Mouse (Mus musculus) limb, embryonic 10.5 days (tissue): ENCODE measurements around the gene Jchain. TPM values are rescaled to one million over a fixed set of nuclear protein-coding genes. Genes with fewer than 3 reads are reported as not detected.
"Not testable (repeated sequence)": the region's sequence is repeated elsewhere in the genome, so short reads cannot be mapped to it uniquely, and the experiment has no call there.

Source experiments
- DNase-seq: peaks from one replicate; pipeline ENCODE4 v3.0.0-alpha.2; 2017; ENCODE audit warnings: low spot score
- H3K27ac ChIP-seq: fragments of 300-500 bp; sonication (generic); 2 replicates; pipeline ENCODE4 v1.5.1; 2016; ENCODE audit warnings: mild to moderate bottlenecking
- H3K27me3 ChIP-seq: fragments of 300-500 bp; sonication (generic); 2 replicates; pipeline ENCODE4 v1.6.1; 2016; ENCODE audit warnings: low read depth, mild to moderate bottlenecking; ENCODE audit not compliant: poor library complexity, severe bottlenecking
- H3K36me3 ChIP-seq: fragments of 300-500 bp; sonication (generic); 2 replicates; pipeline ENCODE4 v1.6.1; 2016; ENCODE audit warnings: mild to moderate bottlenecking, moderate library complexity
- H3K4me1 ChIP-seq: fragments of 300-500 bp; sonication (generic); 2 replicates; pipeline ENCODE4 v1.6.1; 2016
- H3K4me3 ChIP-seq: fragments of 300-500 bp; sonication (generic); 2 replicates; pipeline ENCODE4 v1.5.1; 2016; ENCODE audit warnings: mild to moderate bottlenecking, moderate library complexity
- H3K9me3 ChIP-seq: fragments of 300-500 bp; sonication (generic); replicated peaks from 2 replicates; pipeline ENCODE4 v1.6.1; 2016; ENCODE audit warnings: mild to moderate bottlenecking
- WGBS: fragments of 180-500 bp; shearing (Covaris S2); methylation state at CpG from one replicate; pipeline ENCODE4 v1.1.7; 2016; 5-methylcytosine and 5-hydroxymethylcytosine counted together
- polyA plus RNA-seq: library from polyadenylated mRNA; unstranded; fragments of >200 nt; fragmentation: Nextera tagmentation; extraction: Ambion mirVana; gene quantifications from 2 replicates; pipeline ENCODE4 v1.2.1, GENCODE M21; 2016

Gene Jchain
- polyA plus RNA-seq, 1 experiment from 2014 or later = not detected

- peak; percentile 94 for DNase-seq
- no peaks in the 10 kb centered on the region for H3K27me3 ChIP-seq
- peaks cover 29% of the 10 kb centered on the region for H3K36me3 ChIP-seq
- peak within 1 kb of the TSS; percentile 94 for H3K27ac ChIP-seq
- WGBS = under 1% methylated on average over 73 of the region's 76 CpGs
- no peaks in the 10 kb centered on the region for H3K9me3 ChIP-seq
- H3K4me1 ChIP-seq = peaks cover 13% of the 10 kb centered on the region
- peak within 1 kb of the TSS; percentile 92 for H3K4me3 ChIP-seq
Observed at GRCm38 (mm10) chr5:88554086-88554886, 26.6 kb upstream of the Jchain start, which contains the start of gene Utp3. Gene Utp3, plus strand, starts transcription at chr5:88554462.

- no peaks in the 10 kb centered on the region for H3K9me3 ChIP-seq
- peak overlapping the region; percentile 94 for H3K27ac ChIP-seq
- H3K27me3 ChIP-seq = no peaks in the 10 kb centered on the region
- H3K4me1 ChIP-seq = peaks cover 13% of the 10 kb centered on the region
- H3K4me3 ChIP-seq = peak overlapping the region; percentile 92
- 9% methylated on average over 29 of the region's 29 CpGs for WGBS
- peaks cover 29% of the 10 kb centered on the region for H3K36me3 ChIP-seq
- no peak for DNase-seq
Observed at GRCm38 (mm10) chr5:88553271-88554085, 25.8 kb upstream of the Jchain start.

DNA sequence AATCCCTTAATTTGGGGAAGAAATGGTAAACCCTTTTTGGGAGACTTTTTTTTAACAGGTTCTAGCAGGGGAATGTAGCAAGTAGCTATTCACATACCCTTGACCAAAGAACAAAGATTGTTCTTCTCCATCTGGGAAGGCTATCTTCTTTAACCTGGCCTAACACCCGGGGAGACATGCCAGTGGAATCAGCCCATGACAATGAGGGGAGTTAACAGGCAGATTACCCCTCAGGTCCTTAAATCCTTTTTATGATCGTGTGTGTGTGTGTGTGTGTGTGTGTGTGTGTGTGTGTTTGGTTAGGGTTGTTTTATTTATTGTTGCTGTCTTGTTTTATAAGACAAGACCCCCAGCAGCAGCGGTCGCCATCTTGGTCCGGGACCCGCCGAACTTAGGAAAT, 17.8 kb upstream of the Jchain start:
- Histone ChIP-seq H3K36me3 (no peaks in the 10 kb centered on the region), H3K4me3 (no peak overlapping the region), H3K4me1 (no peaks in the 10 kb centered on the region), H3K27me3 (no peaks in the 10 kb centered on the region), H3K9me3 (no peaks in the 10 kb centered on the region), H3K27ac (no peak overlapping the region)
- 87% methylated on average over 7 of the region's 7 CpGs for WGBS
- DNase-seq = no peak

- not testable (repeated sequence) for H3K4me1 ChIP-seq, H3K27me3 ChIP-seq, H3K36me3 ChIP-seq, H3K27ac ChIP-seq, DNase-seq, H3K4me3 ChIP-seq, H3K9me3 ChIP-seq
- 91% methylated on average over 1 of the region's 1 CpGs for WGBS
Observed at GRCm38 (mm10) chr5:88544411-88544810, 16.7 kb upstream of the Jchain start.

DNA sequence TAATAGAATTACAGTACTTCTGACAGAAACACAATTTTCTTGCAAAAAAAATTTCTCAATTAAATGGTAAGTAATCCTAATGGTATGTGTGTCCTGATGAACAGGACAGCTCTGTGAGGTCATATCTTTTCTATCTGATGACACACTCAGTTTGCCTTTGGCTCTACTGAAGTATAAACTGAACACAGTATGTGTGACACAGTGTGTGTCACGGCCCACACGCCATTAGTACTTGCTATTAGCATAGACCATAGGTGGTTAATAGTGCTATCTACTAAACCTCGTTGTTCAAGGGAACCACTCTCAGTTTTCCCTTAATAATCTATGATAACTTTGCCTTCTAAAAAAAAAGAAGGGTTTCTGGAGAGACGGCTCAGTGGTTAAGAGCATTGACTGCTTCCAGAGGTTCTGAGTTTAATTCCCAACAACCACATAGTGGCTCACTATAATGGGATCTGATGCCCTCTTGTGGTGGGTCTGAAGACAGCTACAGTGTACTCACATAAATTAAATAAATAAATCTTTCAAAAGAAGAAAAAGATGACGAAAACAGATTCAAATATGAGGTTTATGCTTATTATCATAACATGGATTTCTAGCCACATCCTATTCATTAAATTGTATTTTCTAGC, 15.1 kb upstream of the Jchain start:
- 65% methylated on average over 5 of the region's 5 CpGs for WGBS

DNA sequence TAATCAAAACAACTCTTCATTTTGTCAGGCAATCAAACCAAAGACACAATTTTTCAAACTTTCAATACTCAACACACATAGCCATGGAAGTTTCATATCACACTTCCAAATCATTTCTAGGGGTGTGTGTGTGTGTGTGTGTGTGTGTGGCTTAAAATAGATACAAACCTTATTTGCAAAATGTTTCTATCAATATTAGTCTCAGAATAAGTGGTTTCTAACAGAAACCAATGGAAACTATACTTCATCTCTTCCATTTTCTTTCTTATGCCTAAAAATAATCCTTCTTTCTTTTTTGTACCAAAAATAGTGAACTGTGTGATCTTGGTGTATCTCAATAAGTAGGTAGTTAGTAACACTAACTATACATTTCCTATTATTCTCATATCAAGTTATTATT, 13.2 kb upstream of the Jchain start:
- H3K27ac ChIP-seq = no peak overlapping the region
- H3K27me3 ChIP-seq = no peaks in the 10 kb centered on the region
- no peak for DNase-seq
- no peaks in the 10 kb centered on the region for H3K9me3 ChIP-seq
- H3K4me1 ChIP-seq = peaks cover 17% of the 10 kb centered on the region
- H3K36me3 ChIP-seq = no peaks in the 10 kb centered on the region
- no peak overlapping the region for H3K4me3 ChIP-seq

More for the DNA sequence above, 15.1 kb upstream of the Jchain start:
- Histone ChIP-seq H3K27ac (no peak overlapping the region), H3K9me3 (no peaks in the 10 kb centered on the region), H3K4me3 (no peak overlapping the region), H3K36me3 (no peaks in the 10 kb centered on the region), H3K4me1 (peaks cover 3% of the 10 kb centered on the region), H3K27me3 (no peaks in the 10 kb centered on the region)
- no peak for DNase-seq

DNA sequence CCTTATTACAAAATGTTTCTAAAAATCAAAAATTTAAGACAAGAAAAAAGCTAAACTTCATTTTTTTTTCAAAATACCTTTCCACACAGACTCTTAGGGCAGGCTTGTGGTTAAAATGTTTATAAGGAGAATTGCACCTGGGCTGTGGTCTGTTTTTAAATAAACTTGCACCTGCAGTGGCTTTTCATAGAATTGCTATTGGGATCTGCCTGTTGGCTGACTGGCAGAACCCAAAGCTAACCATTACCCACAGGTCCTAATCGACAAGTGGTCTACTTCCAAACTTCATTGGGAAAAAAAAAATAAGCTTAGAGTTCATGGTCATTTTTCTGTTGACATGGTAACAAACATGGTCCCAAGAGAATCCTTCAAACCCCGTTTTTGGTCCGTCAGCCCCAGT, 7.0 kb upstream of the Jchain start:
- WGBS = 84% methylated on average over 3 of the region's 3 CpGs
- Histone ChIP-seq H3K4me3 (no peak overlapping the region), H3K27me3 (no peaks in the 10 kb centered on the region), H3K27ac (no peak overlapping the region), H3K36me3 (no peaks in the 10 kb centered on the region), H3K4me1 (peaks cover 17% of the 10 kb centered on the region), H3K9me3 (no peaks in the 10 kb centered on the region)
- DNase-seq = no peak

GRCm38 (mm10) chr5:88530908-88531307, 3.2 kb upstream of the Jchain start:
- H3K27ac ChIP-seq = no peak overlapping the region
- no peaks in the 10 kb centered on the region for H3K9me3 ChIP-seq
- no peaks in the 10 kb centered on the region for H3K27me3 ChIP-seq
- no peaks in the 10 kb centered on the region for H3K36me3 ChIP-seq
- no peaks in the 10 kb centered on the region for H3K4me1 ChIP-seq
- H3K4me3 ChIP-seq = no peak overlapping the region
- 76% methylated on average over 1 of the region's 1 CpGs for WGBS
- DNase-seq = no peak

DNA sequence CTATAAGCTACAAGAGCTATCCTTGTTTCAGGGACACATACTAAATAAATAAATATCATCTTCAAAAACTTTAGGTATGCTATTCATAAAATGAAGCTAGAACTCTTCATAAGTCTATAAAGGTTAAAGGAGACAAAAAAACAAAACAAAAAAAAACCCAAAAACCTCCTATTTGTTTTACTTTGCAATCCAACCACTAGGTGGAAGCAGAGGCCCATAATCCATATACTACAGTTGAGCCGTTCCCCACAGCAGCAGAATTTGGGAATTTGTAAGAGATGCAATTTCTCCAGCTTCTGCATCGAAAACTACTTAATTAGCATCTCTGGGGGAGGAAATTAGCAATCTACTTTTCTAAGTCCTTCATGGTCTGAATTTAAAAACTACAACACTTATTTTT, 8.5 kb downstream of the Jchain start:
- DNase-seq = no peak
- Histone ChIP-seq H3K4me3 (no peak overlapping the region), H3K9me3 (no peaks in the 10 kb centered on the region), H3K27ac (no peak overlapping the region), H3K27me3 (no peaks in the 10 kb centered on the region), H3K36me3 (no peaks in the 10 kb centered on the region), H3K4me1 (no peaks in the 10 kb centered on the region)
- 11% methylated on average over 2 of the region's 2 CpGs for WGBS

- Histone ChIP-seq H3K27ac (no peak overlapping the region), H3K4me1 (no peaks in the 10 kb centered on the region), H3K27me3 (no peaks in the 10 kb centered on the region), H3K9me3 (no peaks in the 10 kb centered on the region), H3K36me3 (no peaks in the 10 kb centered on the region), H3K4me3 (no peak overlapping the region)
- WGBS = 84% methylated on average over 1 of the region's 1 CpGs
- no peak for DNase-seq
Observed at GRCm38 (mm10) chr5:88508990-88509389, 18.7 kb downstream of the Jchain start.

DNA sequence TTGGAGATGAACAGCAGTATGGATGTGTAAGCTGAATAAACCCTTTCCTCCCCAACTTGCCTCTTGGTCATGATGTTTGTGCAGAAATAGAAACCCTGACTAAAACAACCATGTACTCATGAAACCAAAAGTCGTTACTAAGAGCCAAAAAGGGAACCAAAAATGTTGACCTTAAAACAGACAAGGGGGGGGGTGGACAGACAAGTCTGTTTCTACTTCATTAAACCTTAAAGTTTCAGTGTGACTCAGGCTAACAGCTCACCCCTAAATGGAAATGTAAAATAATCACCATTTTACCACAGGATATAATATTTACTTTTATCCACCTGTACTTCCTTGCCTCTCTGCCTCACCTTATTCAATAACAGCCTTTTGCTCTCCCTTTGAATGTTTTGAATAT, 19.1 kb downstream of the Jchain start:
- no peaks in the 10 kb centered on the region for H3K9me3 ChIP-seq

GRCm38 (mm10) chr5:88499781-88500180, 27.9 kb downstream of the Jchain start:
- H3K4me1 ChIP-seq = no peaks in the 10 kb centered on the region
- 78% methylated on average over 3 of the region's 3 CpGs for WGBS

More for the DNA sequence above, 19.1 kb downstream of the Jchain start:
- H3K4me1 ChIP-seq = no peaks in the 10 kb centered on the region
- DNase-seq = no peak
- H3K27me3 ChIP-seq = no peaks in the 10 kb centered on the region
- 82% methylated on average over 1 of the region's 1 CpGs for WGBS
- no peak overlapping the region for H3K4me3 ChIP-seq
- no peak overlapping the region for H3K27ac ChIP-seq
- no peaks in the 10 kb centered on the region for H3K36me3 ChIP-seq

GRCm38 (mm10) chr5:88491111-88491510, 36.6 kb downstream of the Jchain start:
- H3K4me3 ChIP-seq = no peak overlapping the region
- H3K9me3 ChIP-seq = no peaks in the 10 kb centered on the region
- no peak overlapping the region for H3K27ac ChIP-seq
- no peaks in the 10 kb centered on the region for H3K4me1 ChIP-seq
- H3K27me3 ChIP-seq = no peaks in the 10 kb centered on the region
- WGBS = 86% methylated on average over 5 of the region's 5 CpGs
- DNase-seq = no peak
- no peaks in the 10 kb centered on the region for H3K36me3 ChIP-seq

More at GRCm38 (mm10) chr5:88499781-88500180, 27.9 kb downstream of the Jchain start:
- H3K27ac ChIP-seq = no peak overlapping the region
- H3K4me3 ChIP-seq = no peak overlapping the region
- DNase-seq = no peak
- no peaks in the 10 kb centered on the region for H3K36me3 ChIP-seq
- H3K27me3 ChIP-seq = no peaks in the 10 kb centered on the region
- H3K9me3 ChIP-seq = no peaks in the 10 kb centered on the region
